Mouse (Mus musculus): ENCODE results near the gene Borcs7. TPM values are rescaled to one million over a fixed set of nuclear protein-coding genes. Genes with fewer than 3 reads are reported as not detected.

The Borcs7 gene
- polyA plus RNA-seq, 1 experiment from 2014 or later = 18.0 TPM

GRCm38 (mm10) chr19:46710614-46711013 lies 20.9 kb downstream of the Borcs7 start:
- Histone ChIP-seq H3K36me3 (ENCODE audit: control insufficient read depth, insufficient read depth, low read length) (0 out of 2 replicates have a peak, but pooled peaks cover 2% of the 10 kb centered on the region), H3K27me3 (replicated peaks; ENCODE audit: control insufficient read depth, insufficient read depth, low read length) (no peaks in the 10 kb centered on the region), H3K9ac (ENCODE audit: low read length) (no peak overlapping the region), H3K4me3 (ENCODE audit: low read depth, low read length) (no peak overlapping the region), H3K27ac (ENCODE audit: low read depth) (no peak overlapping the region), H3K4me1 (replicated peaks; ENCODE audit: control insufficient read depth, insufficient read depth, low read length) (peaks cover 4% of the 10 kb centered on the region; the same call in 1 of the 2 replicates), H3K4me2 (ENCODE audit: low read length) (no peak overlapping the region), H3K9me3 (ENCODE audit: control insufficient read depth, low read length) (no peaks in the 10 kb centered on the region)
- ATAC-seq (replicated peaks; ENCODE audit: low FRiP score, low TSS enrichment, low read depth) = no peak
- DNase-seq (ENCODE audit: low spot score) = no peak
- 90% methylated on average over 4 of the region's 4 CpGs for WGBS

- Histone ChIP-seq H3K36me3 (ENCODE audit: control insufficient read depth, insufficient read depth, low read length) (0 out of 2 replicates have a peak, but pooled peaks cover 2% of the 10 kb centered on the region), H3K4me1 (replicated peaks; ENCODE audit: control insufficient read depth, insufficient read depth, low read length) (no peaks in the 10 kb centered on the region), H3K27me3 (replicated peaks; ENCODE audit: control insufficient read depth, insufficient read depth, low read length) (no peaks in the 10 kb centered on the region), H3K9ac (ENCODE audit: low read length) (no peak overlapping the region), H3K4me3 (ENCODE audit: low read depth, low read length) (no peak overlapping the region), H3K9me3 (ENCODE audit: control insufficient read depth, low read length) (no peaks in the 10 kb centered on the region), H3K4me2 (ENCODE audit: low read length) (no peak overlapping the region), H3K27ac (ENCODE audit: low read depth) (no peak overlapping the region)
- WGBS = 80% methylated on average over 8 of the region's 8 CpGs
- DNase-seq (ENCODE audit: low spot score) (no peak), ATAC-seq (replicated peaks; ENCODE audit: low FRiP score, low TSS enrichment, low read depth) (no peak)
Observed at GRCm38 (mm10) chr19:46714234-46714633, 24.5 kb downstream of the Borcs7 start.

- Histone ChIP-seq H3K36me3 (ENCODE audit: control insufficient read depth, insufficient read depth, low read length) (peaks cover 6% of the 10 kb centered on the region; the same call in 1 of the 2 replicates), H3K27me3 (replicated peaks; ENCODE audit: control insufficient read depth, insufficient read depth, low read length) (no peaks in the 10 kb centered on the region), H3K4me2 (ENCODE audit: low read length) (no peak overlapping the region), H3K9ac (ENCODE audit: low read length) (no peak overlapping the region), H3K27ac (ENCODE audit: low read depth) (no peak overlapping the region), H3K4me1 (replicated peaks; ENCODE audit: control insufficient read depth, insufficient read depth, low read length) (no peaks in the 10 kb centered on the region), H3K4me3 (ENCODE audit: low read depth, low read length) (no peak overlapping the region), H3K9me3 (ENCODE audit: control insufficient read depth, low read length) (no peaks in the 10 kb centered on the region)
- WGBS = 92% methylated on average over 8 of the region's 8 CpGs
- ATAC-seq (replicated peaks; ENCODE audit: low FRiP score, low TSS enrichment, low read depth) (no peak), DNase-seq (ENCODE audit: low spot score) (no peak)
Observed at GRCm38 (mm10) chr19:46715016-46715415, 25.3 kb downstream of the Borcs7 start.

DNA sequence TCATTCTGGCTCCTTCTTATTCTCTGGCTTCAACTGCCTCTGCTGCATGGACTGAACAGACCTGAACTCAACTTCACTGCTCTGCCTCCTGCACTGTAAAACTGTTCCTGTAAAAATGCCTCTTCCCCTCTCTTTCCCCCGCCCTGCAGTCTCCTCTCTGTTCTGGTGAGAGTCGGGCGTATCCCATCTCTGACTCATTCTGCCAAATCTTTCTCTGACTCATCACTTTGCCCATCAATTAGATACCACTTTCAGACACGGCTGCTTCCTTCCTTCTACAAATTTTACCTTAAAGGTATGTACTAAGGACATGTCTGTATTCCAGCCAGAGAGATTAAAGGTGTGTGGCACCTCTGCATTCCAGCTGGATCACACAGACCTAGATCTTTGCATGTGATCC lies 28.4 kb downstream of the Borcs7 start:
- Histone ChIP-seq H3K36me3 (ENCODE audit: control insufficient read depth, insufficient read depth, low read length) (peaks cover 17% of the 10 kb centered on the region; the same call in 1 of the 2 replicates), H3K9me3 (ENCODE audit: control insufficient read depth, low read length) (no peaks in the 10 kb centered on the region), H3K4me1 (replicated peaks; ENCODE audit: control insufficient read depth, insufficient read depth, low read length) (no peaks in the 10 kb centered on the region), H3K27ac (ENCODE audit: low read depth) (no peak overlapping the region), H3K4me3 (ENCODE audit: low read depth, low read length) (no peak overlapping the region), H3K9ac (ENCODE audit: low read length) (no peak overlapping the region), H3K4me2 (ENCODE audit: low read length) (no peak overlapping the region), H3K27me3 (replicated peaks; ENCODE audit: control insufficient read depth, insufficient read depth, low read length) (no peaks in the 10 kb centered on the region)
- no peak for DNase-seq (ENCODE audit: low spot score)
- WGBS = 88% methylated on average over 4 of the region's 4 CpGs
- no peak for ATAC-seq (replicated peaks; ENCODE audit: low FRiP score, low TSS enrichment, low read depth)

DNA sequence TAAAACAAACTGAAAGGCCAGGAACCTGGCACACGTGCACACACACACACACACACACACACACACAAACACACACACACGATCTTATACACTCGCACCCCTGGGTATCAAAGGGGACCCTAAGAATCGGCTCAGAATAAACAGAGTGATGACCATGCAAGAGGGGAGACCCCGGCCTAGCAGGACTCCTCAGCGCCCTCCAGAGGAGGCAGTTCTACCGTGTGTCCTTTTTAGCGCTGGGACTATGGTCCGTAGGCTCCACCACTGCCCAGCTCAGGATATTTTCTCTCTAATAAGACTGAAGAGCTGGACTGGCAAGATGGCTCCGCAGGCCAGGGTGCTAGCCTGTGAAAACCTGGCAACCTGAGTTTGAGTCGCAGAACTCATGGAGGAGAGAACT lies 34.7 kb downstream of the Borcs7 start:
- Histone ChIP-seq H3K4me2 (ENCODE audit: low read length) (no peak overlapping the region), H3K36me3 (ENCODE audit: control insufficient read depth, insufficient read depth, low read length) (peaks cover 19% of the 10 kb centered on the region; the same call in 1 of the 2 replicates), H3K4me3 (ENCODE audit: low read depth, low read length) (no peak overlapping the region), H3K9me3 (ENCODE audit: control insufficient read depth, low read length) (no peaks in the 10 kb centered on the region), H3K27ac (ENCODE audit: low read depth) (no peak overlapping the region), H3K9ac (ENCODE audit: low read length) (no peak overlapping the region), H3K27me3 (replicated peaks; ENCODE audit: control insufficient read depth, insufficient read depth, low read length) (no peaks in the 10 kb centered on the region), H3K4me1 (replicated peaks; ENCODE audit: control insufficient read depth, insufficient read depth, low read length) (no peaks in the 10 kb centered on the region)
- WGBS = 78% methylated on average over 11 of the region's 11 CpGs
- DNase-seq (ENCODE audit: low spot score) = no peak
- ATAC-seq (replicated peaks; ENCODE audit: low FRiP score, low TSS enrichment, low read depth) = no peak

DNA sequence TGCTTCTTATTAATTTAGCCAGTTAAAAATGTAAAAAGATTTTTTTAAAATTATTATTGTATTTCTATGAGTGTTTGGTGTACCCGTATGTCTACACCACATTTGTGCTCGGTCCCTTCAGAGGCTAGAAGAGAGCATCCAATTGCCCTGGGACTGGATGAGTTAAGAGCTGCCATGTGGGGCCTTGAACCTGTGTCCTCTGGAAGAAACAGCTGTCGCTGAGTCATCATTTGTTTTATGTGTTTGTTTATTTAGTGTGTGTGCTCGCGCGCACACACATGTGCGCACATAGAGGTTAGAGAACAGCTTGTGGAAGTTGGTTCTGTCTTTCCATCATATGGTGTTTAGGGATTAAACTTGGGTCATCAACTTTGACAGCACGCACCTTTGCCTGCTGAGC lies 36.4 kb downstream of the Borcs7 start:
- Histone ChIP-seq H3K27ac (ENCODE audit: low read depth) (no peak overlapping the region), H3K9me3 (ENCODE audit: control insufficient read depth, low read length) (no peaks in the 10 kb centered on the region), H3K4me3 (ENCODE audit: low read depth, low read length) (no peak overlapping the region), H3K27me3 (replicated peaks; ENCODE audit: control insufficient read depth, insufficient read depth, low read length) (no peaks in the 10 kb centered on the region), H3K4me1 (replicated peaks; ENCODE audit: control insufficient read depth, insufficient read depth, low read length) (no peaks in the 10 kb centered on the region), H3K36me3 (ENCODE audit: control insufficient read depth, insufficient read depth, low read length) (peaks cover 12% of the 10 kb centered on the region; the same call in 1 of the 2 replicates), H3K4me2 (ENCODE audit: low read length) (no peak overlapping the region), H3K9ac (ENCODE audit: low read length) (no peak overlapping the region)
- ATAC-seq (replicated peaks; ENCODE audit: low FRiP score, low TSS enrichment, low read depth) (no peak), DNase-seq (ENCODE audit: low spot score) (no peak)
- WGBS = 93% methylated on average over 8 of the region's 8 CpGs

DNA sequence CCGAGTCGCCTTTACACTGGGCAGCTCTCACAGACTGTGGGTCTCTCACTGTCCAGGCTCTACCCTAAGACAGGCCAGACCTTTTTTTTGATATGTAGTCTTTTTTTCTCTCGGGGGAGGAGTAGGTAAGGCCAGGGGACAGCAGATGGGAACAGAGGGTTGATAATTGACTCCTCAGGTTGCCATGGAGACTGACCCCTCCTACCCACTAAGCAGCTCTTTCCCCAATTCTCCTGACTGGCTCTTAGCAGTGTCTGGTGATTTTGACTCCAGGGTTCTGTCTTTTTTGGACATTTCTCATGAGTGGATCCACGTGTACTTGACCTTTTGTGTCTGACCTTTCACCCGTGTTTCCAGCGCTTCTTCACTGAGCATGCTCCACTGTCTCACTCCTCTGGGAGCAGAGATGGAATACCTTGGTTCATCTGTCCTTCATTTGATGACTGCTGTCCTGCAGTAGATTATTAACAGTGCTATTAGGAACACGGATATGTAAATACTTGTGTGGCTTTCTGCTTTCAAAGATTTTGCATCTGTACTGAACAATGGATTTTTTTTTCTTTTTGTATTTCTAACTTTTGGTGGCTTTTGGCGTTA lies 37.5 kb downstream of the Borcs7 start:
- H3K9ac ChIP-seq (ENCODE audit: low read length) = no peak overlapping the region
- DNase-seq (ENCODE audit: low spot score) = no peak
- H3K9me3 ChIP-seq (ENCODE audit: control insufficient read depth, low read length) = no peaks in the 10 kb centered on the region

DNA sequence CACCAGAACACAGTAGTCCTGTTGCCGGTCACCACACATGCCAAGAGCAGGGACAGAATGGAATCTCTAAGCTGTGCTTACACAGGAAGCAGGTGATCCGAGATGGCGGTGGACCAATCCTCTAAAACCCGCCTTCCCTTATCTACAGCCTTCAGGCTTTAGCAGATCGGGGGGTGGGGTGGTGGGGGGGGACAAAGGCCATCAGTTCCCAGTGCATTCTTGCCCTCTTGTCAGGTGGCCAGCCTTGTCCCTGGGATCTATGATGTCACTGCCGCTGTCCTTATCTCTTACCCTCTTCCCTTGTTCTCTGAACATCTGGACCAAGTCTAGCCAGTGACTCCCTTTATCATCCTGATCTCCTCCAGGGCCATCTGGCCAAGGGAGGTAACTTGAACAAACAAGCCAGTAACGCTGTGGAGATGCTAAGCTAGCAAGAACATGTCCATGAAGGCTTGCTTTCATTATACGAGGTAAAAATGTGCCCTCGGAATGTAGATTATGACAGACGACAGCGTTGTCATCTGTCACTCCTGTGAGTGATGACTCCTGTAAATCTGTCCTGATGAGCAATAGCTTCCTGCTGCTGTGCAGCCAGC lies 38.3 kb downstream of the Borcs7 start:
- Histone ChIP-seq H3K4me3 (ENCODE audit: low read depth, low read length) (no peak overlapping the region), H3K4me2 (ENCODE audit: low read length) (no peak overlapping the region)
- ATAC-seq (replicated peaks; ENCODE audit: low FRiP score, low TSS enrichment, low read depth) = no peak

More for the DNA sequence above, 37.5 kb downstream of the Borcs7 start:
- no peak for ATAC-seq (replicated peaks; ENCODE audit: low FRiP score, low TSS enrichment, low read depth)
- Histone ChIP-seq H3K27me3 (replicated peaks; ENCODE audit: control insufficient read depth, insufficient read depth, low read length) (no peaks in the 10 kb centered on the region), H3K27ac (ENCODE audit: low read depth) (no peak overlapping the region), H3K4me2 (ENCODE audit: low read length) (no peak overlapping the region), H3K36me3 (ENCODE audit: control insufficient read depth, insufficient read depth, low read length) (0 out of 2 replicates have a peak, but pooled peaks cover 4% of the 10 kb centered on the region), H3K4me1 (replicated peaks; ENCODE audit: control insufficient read depth, insufficient read depth, low read length) (no peaks in the 10 kb centered on the region), H3K4me3 (ENCODE audit: low read depth, low read length) (no peak overlapping the region)
- 49% methylated on average over 8 of the region's 8 CpGs for WGBS

DNA sequence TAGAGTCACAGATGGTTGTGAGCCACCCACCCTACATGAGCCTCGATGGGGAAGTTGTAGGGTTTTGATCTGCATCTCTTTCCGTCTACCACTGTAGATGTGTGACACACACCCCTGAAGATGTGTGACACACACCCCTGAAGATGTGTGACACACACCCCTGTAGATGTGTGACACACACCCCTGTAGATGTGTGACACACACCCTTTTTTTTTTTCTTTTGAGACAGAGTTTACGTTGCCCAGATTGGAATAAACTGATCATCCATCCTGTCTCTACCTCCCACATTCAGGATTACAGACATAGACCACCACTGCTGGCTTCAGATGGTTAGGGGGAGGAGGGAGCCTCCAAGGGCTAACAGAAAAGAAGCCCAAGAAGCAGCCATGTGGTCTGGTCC lies 39.2 kb downstream of the Borcs7 start:
- peaks cover 10% of the 10 kb centered on the region; the same call in 1 of the 2 replicates for H3K36me3 ChIP-seq (ENCODE audit: control insufficient read depth, insufficient read depth, low read length)
- H3K9me3 ChIP-seq (ENCODE audit: control insufficient read depth, low read length) = no peaks in the 10 kb centered on the region
- WGBS = 59% methylated on average over 3 of the region's 3 CpGs
- H3K27ac ChIP-seq (ENCODE audit: low read depth) = no peak overlapping the region
- no peaks in the 10 kb centered on the region for H3K27me3 ChIP-seq (replicated peaks; ENCODE audit: control insufficient read depth, insufficient read depth, low read length)
- no peak overlapping the region for H3K4me2 ChIP-seq (ENCODE audit: low read length)
- ATAC-seq (replicated peaks; ENCODE audit: low FRiP score, low TSS enrichment, low read depth) (no peak), DNase-seq (ENCODE audit: low spot score) (no peak)
- no peak overlapping the region for H3K4me3 ChIP-seq (ENCODE audit: low read depth, low read length)
- no peak overlapping the region for H3K9ac ChIP-seq (ENCODE audit: low read length)
- H3K4me1 ChIP-seq (replicated peaks; ENCODE audit: control insufficient read depth, insufficient read depth, low read length) = no peaks in the 10 kb centered on the region

More for the DNA sequence above, 38.3 kb downstream of the Borcs7 start:
- Histone ChIP-seq H3K27me3 (replicated peaks; ENCODE audit: control insufficient read depth, insufficient read depth, low read length) (no peaks in the 10 kb centered on the region), H3K9me3 (ENCODE audit: control insufficient read depth, low read length) (no peaks in the 10 kb centered on the region), H3K4me1 (replicated peaks; ENCODE audit: control insufficient read depth, insufficient read depth, low read length) (no peaks in the 10 kb centered on the region), H3K36me3 (ENCODE audit: control insufficient read depth, insufficient read depth, low read length) (0 out of 2 replicates have a peak, but pooled peaks cover 4% of the 10 kb centered on the region), H3K9ac (ENCODE audit: low read length) (no peak overlapping the region), H3K27ac (ENCODE audit: low read depth) (no peak overlapping the region)
- 40% methylated on average over 11 of the region's 11 CpGs for WGBS
- DNase-seq (ENCODE audit: low spot score) = no peak
